Mouse (Mus musculus) kidney, adult 2 months (tissue): Measurements from ENCODE around the gene Kat2b.

Experiments
- CTCF ChIP-seq: fragments of 200-500 bp; conservative IDR thresholded peaks from 2 replicates; pipeline ENCODE4 v1.5.1; 2011; ENCODE audit warnings: low read depth, mild to moderate bottlenecking, control low read depth, low read length, moderate library complexity, mixed read lengths; ENCODE audit not compliant: insufficient read depth, insufficient read length
- POLR2A ChIP-seq: fragments of 200-500 bp; IDR thresholded peaks from one replicate; pipeline ENCODE4 v1.6.1; 2011; ENCODE audit warnings: low read depth, low read length, control low read depth

DNA sequence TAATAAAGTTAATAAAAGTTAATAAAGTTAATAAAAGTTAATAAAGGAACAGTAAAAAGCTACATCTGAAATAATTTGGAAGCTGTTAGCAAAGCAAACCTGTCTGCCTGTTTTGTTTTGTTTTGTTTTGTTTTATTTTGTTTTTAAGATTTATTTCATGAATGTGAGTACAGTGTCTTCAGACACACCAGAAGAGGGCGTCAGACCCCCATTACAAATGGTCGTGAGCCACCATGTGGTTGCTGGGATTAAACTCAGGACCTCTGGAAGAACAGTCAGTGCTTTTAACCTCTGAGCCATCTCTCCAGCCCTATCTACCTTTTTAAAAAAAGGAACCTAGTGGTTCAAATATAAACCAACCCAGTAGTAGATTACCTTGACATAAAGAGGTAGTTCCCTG is 35.5 kb upstream of the Kat2b start:
- peak; percentile 38; the same call in 1 of the 2 replicates for TF ChIP-seq CTCF
- TF ChIP-seq POLR2A, result no peak
